Mouse (Mus musculus) ovary, adult 10 weeks (tissue): ENCODE measurements around the gene Gm884. TPM values are rescaled to one million over a fixed set of nuclear protein-coding genes. Genes with fewer than 3 reads are reported as not detected.

Experiments
- polyA plus RNA-seq: library from polyadenylated mRNA; stranded (reverse); fragments of 350-450 nt; fragmentation: Illumina TruSeq; extraction: RNeasy Lipid Tissue Mini Kit (QIAGEN cat#74804); gene quantifications from one replicate; pipeline ENCODE4 v1.2.3, GENCODE M21; 2014

Gene Gm884
- polyA plus RNA-seq, result not detected

DNA sequence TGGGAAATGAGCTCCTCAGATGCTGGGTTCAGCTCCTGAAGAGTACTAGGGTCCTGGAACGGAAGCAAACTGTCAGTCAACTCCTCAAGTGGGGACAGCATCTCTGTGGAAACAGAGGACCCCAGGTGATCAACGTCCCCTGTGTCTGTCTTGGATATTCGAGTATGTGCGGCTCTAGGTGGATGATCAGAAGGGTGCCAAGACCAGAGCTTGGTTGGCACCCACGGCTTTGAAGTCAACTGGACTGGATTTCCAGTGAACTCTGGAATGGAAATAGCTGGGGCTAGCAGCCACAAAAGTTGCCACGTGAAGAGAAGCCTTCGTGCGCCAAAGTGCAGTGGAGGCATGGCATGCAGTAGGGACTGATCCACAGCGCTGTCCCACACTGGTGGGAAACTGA, at the start of gene Gm884:
Gm884 (minus strand) TSS at position 101 of the 400 bp plus-strand sequence.

DNA sequence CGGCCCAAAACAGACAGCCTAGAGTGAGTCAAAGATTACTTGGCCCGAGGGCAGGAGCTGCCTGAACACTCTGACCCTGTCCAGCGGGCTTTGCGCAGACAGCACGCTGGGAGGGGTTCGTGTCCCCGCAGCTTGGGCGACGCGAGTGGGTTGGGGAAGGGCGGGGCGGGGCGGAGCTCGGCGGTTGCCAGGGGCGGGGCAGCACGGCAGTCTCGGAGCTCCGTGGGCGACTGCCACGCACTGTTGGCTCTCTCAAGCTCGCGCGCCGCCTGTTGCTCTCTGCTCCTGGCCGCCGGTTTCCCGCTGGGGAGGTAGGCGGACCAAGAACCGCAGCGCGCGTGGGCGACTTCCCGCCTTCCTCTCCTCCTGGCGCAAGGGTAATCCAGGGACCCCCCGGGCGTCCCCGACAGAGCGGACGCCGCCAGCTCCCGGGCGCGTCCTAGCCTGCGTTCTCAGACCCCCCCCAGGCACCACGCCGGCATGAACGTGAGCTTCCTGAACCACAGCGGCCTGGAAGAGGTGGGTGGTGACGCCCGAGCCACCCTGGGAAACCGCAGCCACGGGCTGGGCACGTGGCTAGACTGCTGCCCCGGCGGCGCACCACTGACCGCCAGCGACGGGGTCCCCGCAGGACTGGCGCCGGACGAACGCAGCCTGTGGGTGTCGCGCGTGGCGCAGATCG, 28.5 kb upstream of the Gm884 start, which contains the start of gene Rprml:
Rprml (plus strand) TSS at position 270 of the 682 bp plus-strand sequence.

DNA sequence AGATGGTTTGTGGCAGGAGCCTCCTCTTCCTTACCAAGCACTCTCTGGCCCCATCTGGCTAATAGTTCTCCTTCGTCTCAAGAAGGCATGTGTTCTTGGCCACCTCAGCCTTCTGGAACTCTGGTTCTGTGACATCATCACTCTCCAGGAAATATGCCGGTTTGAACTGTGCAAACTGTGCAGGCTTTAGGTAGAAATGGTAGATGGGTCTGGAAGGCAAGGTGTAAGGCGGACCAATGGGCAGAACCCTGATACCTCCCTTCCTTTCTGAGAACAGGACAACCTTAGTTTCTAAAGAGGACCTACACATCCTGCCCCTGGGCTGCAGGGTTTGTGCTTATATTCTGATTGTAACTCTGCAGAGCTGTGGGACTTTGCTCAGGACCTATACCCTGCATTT, 17.9 kb upstream of the Gm884 start, which contains the start of gene Lyzl6:
Lyzl6 (minus strand) TSS at position 101 of the 400 bp plus-strand sequence.

GRCm38 (mm10) chr11:103504497-103504896, 116.4 kb downstream of the Gm884 start, which contains the start of gene Lrrc37a:
TSS of gene Lrrc37a (minus strand) at chr11:103504597.

Other genes starting within 250 kb of the Gm884 start
- 1.1 TPM for gene Plekhm1, start 208.5 kb downstream of the Gm884 start, polyA plus RNA-seq
- gene Lrrc37a, start 116.5 kb downstream of the Gm884 start, polyA plus RNA-seq, result not detected
- gene Lyzl6, start 17.8 kb upstream of the Gm884 start, polyA plus RNA-seq, result not detected
- not detected for gene Rprml, start 28.4 kb upstream of the Gm884 start, polyA plus RNA-seq
- gene Gosr2, start 76.8 kb upstream of the Gm884 start, polyA plus RNA-seq, result 77.5 TPM
- not detected for gene Wnt9b, start 128.7 kb upstream of the Gm884 start, polyA plus RNA-seq
- gene Wnt3, start 153.0 kb upstream of the Gm884 start, polyA plus RNA-seq, result not detected